Mouse (Mus musculus) layer of hippocampus, adult 2 months (tissue): Measurements from ENCODE around the gene Ccdc149. TPM values are rescaled to one million over a fixed set of nuclear protein-coding genes. Genes with fewer than 3 reads are reported as not detected.

Experiments used
- DNase-seq, 2 experiments: peaks; one replicate each; pipeline ENCODE4 v3.0.0; 2022; ENCODE audit warnings: low spot score in 2 of 2
- H3K27ac ChIP-seq: fragments of 200-600 bp; 2 replicates; pipeline ENCODE4 v1.8.1; 2022
- H3K4me3 ChIP-seq: fragments of 200-600 bp; 2 replicates; pipeline ENCODE4 v1.8.1; 2022; ENCODE audit warnings: mild to moderate bottlenecking
- CTCF ChIP-seq: fragments of 200-600 bp; conservative IDR thresholded peaks from 2 replicates; pipeline ENCODE4 v1.8.1; 2022; ENCODE audit warnings: antibody characterized with exemption, mild to moderate bottlenecking, moderate library complexity
- total RNA-seq, 2 experiments: library from RNA; stranded (reverse); gene quantifications; 2 replicates each; pipeline ENCODE4 v1.2.3; 2021

Ccdc149 gene
- total RNA-seq, 2 experiments from 2014 or later = 67.8 to 69.8 TPM

- DNase-seq = peak in 1 of 2 experiments; percentile 41
- TF ChIP-seq CTCF = no peak
- Histone ChIP-seq H3K4me3 (no peak overlapping the region), H3K27ac (peak overlapping the region; percentile 69)
Measured at GRCm38 (mm10) chr5:52388092-52388749, 83.1 kb downstream of the Ccdc149 start.

DNA sequence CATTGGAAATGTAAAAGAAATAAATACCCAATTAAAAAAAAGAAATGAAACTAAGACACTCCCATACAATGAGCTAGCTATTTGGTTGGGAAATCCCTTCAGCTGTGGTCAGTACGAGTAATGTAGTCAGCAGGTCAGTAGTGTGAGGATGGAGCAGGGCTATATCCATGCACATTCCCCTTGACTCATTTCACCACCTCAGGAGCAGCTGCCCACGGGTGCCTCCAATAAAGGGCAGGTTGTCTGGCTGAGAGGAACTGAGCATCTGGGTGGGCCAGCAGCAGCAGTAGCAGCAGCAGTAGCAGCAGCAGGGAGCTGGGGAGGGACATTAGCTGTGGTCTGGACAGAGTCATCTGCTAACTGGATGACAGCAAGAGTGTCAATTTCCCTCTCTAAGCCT is 85.3 kb downstream of the Ccdc149 start:
- no peak for TF ChIP-seq CTCF
- Histone ChIP-seq H3K27ac (no peak overlapping the region), H3K4me3 (no peak overlapping the region)
- DNase-seq = no peak

DNA sequence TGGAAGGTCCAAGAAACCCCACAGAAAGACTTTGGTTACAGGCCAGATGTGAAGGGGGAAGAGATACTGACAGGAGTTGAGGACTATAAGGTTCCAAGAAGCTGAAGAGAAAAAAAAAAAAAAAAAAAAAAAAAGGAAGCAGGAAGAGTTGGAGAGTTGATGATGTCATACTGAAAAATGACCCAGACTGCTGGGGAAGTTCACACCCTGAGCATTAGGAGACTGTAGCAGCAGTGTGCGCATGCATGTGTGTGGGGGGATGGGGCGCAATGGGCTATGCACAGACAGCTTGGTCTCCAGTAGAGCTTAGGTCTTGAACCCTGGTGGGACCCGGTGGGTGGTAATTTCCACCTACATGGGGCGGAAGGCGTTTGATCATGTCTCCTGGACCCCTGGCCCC is 87.6 kb downstream of the Ccdc149 start:
- no peak for TF ChIP-seq CTCF
- H3K27ac ChIP-seq = no peak overlapping the region
- no peak for DNase-seq
- no peak overlapping the region for H3K4me3 ChIP-seq

GRCm38 (mm10) chr5:52382837-52383236 is 88.5 kb downstream of the Ccdc149 start:
- H3K4me3 ChIP-seq = no peak overlapping the region
- no peak for TF ChIP-seq CTCF
- no peak for DNase-seq
- no peak overlapping the region for H3K27ac ChIP-seq

GRCm38 (mm10) chr5:52375847-52376246 is 95.5 kb downstream of the Ccdc149 start:
- no peak for DNase-seq
- no peak for TF ChIP-seq CTCF
- Histone ChIP-seq H3K4me3 (no peak overlapping the region), H3K27ac (no peak overlapping the region)

GRCm38 (mm10) chr5:52370901-52371300 is 100.4 kb downstream of the Ccdc149 start:
- no peak overlapping the region for H3K27ac ChIP-seq
- H3K4me3 ChIP-seq = no peak overlapping the region
- no peak for DNase-seq
- no peak for TF ChIP-seq CTCF

DNA sequence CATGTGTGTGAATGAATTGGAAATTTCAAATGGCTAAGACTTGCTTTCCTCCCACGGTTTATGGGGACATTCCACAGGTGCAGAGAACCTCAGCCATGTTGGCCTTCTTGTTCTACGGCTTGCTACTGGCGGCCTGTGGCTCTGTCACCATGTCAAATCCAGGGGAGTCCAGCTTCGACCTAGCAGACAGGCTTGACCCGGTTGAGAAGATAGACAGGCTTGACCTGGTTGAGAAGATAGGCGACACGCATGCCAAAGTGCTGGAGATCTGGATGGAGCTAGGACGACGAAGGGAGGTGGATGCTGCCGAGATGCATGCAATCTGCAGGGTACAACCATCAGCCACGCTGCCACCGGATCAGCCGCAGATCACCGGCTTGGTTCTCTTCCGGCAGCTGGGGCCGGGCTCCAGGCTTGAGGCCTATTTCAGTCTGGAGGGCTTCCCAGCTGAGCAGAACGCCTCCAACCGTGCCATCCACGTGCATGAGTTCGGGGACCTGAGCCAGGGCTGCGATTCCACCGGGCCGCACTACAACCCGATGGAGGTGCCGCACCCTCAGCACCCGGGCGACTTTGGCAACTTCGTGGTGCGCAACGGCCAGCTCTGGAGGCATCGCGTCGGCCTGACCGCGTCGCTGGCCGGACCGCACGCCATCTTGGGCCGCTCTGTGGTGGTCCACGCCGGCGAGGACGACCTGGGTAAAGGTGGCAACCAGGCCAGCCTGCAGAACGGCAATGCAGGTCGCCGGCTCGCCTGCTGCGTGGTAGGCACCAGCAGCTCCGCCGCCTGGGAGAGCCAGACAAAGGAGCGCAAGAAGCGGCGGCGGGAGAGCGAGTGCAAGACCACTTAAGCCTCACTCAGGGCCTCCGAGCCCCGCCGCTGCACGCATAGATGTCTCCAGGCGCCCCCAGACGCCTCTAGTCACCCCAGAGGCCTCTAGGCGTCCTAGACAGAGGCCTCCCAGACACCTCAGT is 103.2 kb downstream of the Ccdc149 start:
- no peak for TF ChIP-seq CTCF
- 0 out of 2 replicates have a peak overlapping the region, but pooled peaks have one; percentile 28 for H3K27ac ChIP-seq
- no peak overlapping the region for H3K4me3 ChIP-seq
- DNase-seq = no peak

- no peak for DNase-seq
- H3K4me3 ChIP-seq = no peak overlapping the region
- H3K27ac ChIP-seq = no peak overlapping the region
- no peak for TF ChIP-seq CTCF
Measured at GRCm38 (mm10) chr5:52366661-52367060, 104.7 kb downstream of the Ccdc149 start.

- Histone ChIP-seq H3K27ac (peak overlapping the region; percentile 75), H3K4me3 (no peak overlapping the region)
- DNase-seq = peak in 1 of 2 experiments; percentile 54
- TF ChIP-seq CTCF = no peak
Measured at GRCm38 (mm10) chr5:52365930-52366329, 105.4 kb downstream of the Ccdc149 start.

- Histone ChIP-seq H3K27ac (no peak overlapping the region), H3K4me3 (no peak overlapping the region)
- DNase-seq = no peak
- no peak for TF ChIP-seq CTCF
Measured at GRCm38 (mm10) chr5:52364521-52364920, 106.8 kb downstream of the Ccdc149 start.

DNA sequence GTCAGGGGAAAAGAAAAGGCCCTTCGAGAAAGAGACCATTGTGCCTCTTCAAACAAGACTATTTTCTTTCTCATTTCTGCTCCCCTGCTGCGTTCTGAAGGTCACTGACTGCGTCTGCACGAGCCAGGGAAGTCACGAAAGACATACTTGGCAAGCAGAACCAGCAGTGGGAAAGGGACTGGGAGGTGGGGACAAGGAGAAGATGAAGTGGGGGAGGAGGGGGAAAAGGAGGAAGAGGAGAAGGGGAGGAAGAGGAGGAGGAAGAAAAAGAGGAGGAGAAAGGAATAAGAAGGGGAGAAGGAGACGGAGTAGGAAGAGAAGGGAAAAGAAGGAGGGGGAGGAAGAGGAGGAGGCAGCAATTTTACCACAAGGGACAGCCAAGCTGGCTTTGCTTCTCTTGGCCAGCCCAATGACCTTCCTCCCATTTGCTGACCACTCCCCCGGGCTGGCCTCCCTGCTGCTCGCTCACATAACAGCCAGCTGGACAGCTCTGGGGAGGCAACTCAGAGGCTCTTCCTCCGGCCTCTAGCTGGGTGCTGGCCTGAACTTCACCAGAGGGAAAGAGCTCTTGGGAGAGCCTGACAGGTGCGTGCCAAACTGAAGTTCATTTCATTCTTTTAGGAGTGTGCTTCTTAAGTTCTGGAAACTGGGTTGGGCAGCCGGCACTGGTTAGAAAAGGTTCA is 107.7 kb downstream of the Ccdc149 start, which contains the start of gene Sod3:
TSS of gene Sod3 (plus strand) at position 324 of the 683 bp plus-strand sequence.
- no peak for DNase-seq
- peak within 1 kb of the TSS; percentile 13 for H3K4me3 ChIP-seq
- TF ChIP-seq CTCF = 0 out of 2 replicates have a peak, but pooled peaks have one; percentile 5
- peak within 1 kb of the TSS; percentile 47; the same call in 1 of the 2 replicates for H3K27ac ChIP-seq

DNA sequence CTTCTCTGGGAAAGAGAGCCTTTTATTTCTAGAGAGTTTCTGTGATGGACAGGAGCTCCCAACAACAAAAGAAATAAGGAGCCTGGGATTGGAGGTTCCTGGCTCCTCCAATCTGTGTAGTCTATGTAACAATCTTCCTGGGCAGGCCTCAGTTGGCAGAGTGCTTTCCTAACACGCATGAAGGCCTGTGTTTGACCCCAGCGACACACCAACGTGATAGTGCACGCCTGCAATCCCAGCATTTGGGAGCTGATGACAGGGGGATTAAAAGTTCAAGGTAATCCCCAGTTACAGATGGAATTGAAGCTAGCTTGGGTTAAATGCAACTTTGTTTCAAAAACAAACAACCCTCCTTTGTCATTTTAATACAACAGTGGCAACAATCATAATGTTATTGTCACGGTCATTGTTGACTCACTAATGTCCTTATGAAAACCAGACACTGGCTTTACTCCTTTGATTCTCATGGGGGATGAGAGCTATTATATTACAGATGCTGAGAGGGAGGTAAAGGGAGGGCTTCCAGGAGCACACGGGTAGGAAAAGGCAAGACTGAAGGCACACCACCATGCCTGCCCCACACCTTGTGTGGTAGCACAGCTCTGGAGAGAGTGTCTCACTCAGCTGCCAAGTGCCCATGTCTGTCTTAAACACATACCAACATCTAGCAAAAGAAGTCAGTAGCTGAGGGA is 108.4 kb downstream of the Ccdc149 start:
- no peak for DNase-seq
- H3K27ac ChIP-seq = 0 out of 2 replicates have a peak overlapping the region, but pooled peaks have one; percentile 1
- no peak overlapping the region for H3K4me3 ChIP-seq
- TF ChIP-seq CTCF = no peak
